Mouse (Mus musculus) right cerebral cortex, postnatal 10 days (tissue): Measurements from ENCODE around the gene Eva1c.

Experiments
- DNase-seq, 2 experiments: peaks; one replicate each; pipeline ENCODE4 v3.0.0; 2021; ENCODE audit warnings: low spot score in 2 of 2

Gene Eva1c

GRCm38 (mm10) chr16:90826041-90826440 lies 478 bp upstream of the Eva1c start:
- no peak for DNase-seq

DNA sequence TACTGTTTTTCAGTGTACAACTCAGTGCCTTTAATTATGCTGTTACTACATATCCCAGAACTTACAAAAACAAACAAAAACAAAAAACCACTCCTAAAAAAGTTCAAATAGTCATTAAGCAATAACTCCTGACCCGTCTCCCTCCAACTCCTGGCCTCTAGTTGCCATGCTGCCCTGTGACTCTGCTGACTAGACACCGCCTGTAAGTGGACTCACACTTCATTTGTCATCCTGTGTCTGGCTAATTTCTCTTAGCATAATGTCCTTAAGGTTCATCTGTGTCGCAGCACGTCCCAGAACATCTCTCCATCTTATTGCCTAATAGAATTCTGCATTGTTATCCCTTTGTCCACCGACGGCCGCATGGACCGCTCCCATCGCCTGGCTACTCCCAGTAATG lies 979 bp downstream of the Eva1c start:
- no peak for DNase-seq

- DNase-seq = no peak
These were observed 2.6 kb downstream of the Eva1c start for GRCm38 (mm10) chr16:90829136-90829535.

DNA sequence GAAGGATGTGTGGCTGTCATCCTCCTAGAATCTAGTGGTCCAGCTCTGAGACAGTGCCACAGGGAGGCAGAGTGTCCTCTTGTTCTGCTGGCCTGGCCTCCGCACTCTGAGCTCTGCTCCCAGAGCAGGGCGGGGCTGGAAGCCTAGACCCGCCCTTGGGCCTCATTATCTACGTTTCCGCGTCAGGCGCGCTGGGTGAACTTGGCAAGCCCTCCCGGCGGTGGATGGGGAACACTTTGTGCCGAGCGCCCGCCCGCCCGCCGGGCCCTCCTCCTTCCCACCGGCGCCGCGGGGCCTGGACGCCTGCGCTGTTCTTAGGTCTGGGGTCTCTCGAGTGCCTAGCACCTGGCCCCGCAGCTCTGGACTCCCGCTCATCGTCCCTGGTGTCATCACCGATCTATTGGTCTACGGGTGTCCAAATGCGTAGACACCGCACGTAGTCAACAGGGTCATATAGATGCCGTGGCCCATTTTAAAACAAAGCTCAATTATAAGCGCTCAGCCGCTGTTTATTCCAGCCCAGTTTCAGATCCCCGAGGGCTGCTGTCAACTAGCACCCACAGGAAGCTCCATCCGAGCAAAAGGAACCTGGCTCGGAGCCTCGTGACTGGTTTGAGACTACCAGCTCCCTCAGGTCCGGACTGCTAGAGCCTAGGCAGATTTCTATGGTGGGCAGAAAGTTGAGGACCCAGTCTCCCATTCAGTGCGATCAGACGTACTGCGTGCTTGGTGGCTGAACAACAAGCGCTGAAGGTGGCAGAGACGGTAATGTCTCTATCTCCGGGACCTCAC lies 3.6 kb downstream of the Eva1c start:
- DNase-seq = peak; percentile 60 to 75

GRCm38 (mm10) chr16:90830686-90831439 lies 4.3 kb downstream of the Eva1c start:
- peak; percentile 53 to 68 for DNase-seq

GRCm38 (mm10) chr16:90831676-90832075 lies 5.2 kb downstream of the Eva1c start:
- DNase-seq = no peak

GRCm38 (mm10) chr16:90832495-90832894 lies 6.0 kb downstream of the Eva1c start:
- DNase-seq = no peak

GRCm38 (mm10) chr16:90833041-90833791 lies 6.7 kb downstream of the Eva1c start:
- DNase-seq = no peak

DNA sequence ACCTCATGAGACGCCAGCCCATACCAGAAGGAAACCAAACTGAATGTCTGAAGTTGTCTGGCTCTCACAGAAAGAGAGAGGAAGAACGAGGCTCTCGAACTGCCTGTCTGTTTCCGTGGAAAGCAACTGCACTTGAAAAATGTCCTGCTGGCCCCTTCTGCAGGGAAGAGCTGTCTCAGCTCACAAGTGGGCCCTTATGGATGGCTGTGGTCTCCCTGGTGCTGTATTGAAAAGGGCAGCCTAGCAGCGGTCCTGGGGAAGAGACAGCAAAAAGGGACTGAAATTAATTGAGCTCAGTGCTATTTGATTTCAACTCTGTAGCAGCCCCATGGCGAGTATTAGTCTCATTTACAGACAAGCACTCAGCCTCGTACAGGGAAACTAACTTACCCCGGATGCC lies 10.9 kb downstream of the Eva1c start:
- no peak for DNase-seq

DNA sequence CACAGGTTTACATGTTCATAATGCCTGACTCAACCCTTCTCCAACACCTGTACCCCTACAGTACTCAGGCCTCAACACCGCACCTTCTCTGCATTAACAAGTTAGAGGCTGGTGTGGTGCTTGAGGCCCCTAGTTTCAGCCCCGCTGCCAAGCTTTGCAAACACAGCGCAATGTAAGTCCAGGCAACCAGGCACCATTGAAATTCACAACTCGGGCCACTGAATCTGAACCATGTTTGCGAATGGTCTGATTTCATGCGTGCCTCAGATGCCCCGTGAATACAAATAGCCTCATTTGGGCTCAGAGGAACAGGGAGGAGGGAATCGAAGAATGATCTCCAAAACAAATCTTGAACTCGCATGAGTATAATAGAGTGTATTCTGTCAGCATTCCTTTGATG lies 15.6 kb downstream of the Eva1c start:
- no peak for DNase-seq

DNA sequence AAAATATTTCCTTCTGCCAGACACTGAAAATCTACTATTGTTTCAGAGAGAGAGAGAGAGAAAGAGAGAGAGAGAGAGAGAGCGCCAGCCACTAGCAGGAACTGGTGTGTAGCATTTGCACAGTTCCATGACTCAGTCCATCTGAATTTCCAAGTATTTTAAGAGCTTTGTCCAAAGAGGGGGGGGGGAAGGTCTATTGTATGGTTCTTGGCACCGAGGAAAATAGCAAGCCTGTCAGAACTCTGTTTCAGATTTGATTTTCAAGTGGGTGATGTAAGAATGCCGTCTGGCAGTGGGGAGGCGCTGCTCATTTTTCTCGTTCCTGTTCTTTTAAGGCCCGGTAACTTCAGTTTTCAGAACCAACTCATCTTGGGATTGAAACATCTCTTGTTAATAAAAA lies 18.5 kb downstream of the Eva1c start:
- no peak for DNase-seq

- no peak for DNase-seq
These were observed 19.1 kb downstream of the Eva1c start for GRCm38 (mm10) chr16:90845591-90845990.

DNA sequence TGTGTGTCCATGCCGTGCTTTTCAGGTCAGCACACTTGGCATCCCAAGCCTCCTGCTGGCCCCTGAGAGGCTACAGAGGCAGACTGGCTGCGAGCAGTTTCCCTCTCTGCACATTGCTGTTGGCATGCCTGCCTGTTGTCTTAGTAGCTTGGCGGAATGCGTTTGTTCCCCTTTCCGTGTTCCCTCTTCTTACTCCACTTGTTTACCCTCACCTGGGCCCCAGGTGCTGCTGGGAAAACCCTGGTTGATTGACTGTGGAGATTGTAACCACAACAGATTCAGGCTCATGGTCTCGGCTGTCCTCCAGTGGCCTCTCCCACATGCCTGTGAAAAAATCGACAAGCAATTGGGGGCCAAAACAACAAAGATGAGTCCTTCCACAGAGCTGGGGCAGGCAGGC lies 22.2 kb downstream of the Eva1c start:
- no peak for DNase-seq

- no peak for DNase-seq
These were observed 22.7 kb downstream of the Eva1c start for GRCm38 (mm10) chr16:90849262-90849661.

DNA sequence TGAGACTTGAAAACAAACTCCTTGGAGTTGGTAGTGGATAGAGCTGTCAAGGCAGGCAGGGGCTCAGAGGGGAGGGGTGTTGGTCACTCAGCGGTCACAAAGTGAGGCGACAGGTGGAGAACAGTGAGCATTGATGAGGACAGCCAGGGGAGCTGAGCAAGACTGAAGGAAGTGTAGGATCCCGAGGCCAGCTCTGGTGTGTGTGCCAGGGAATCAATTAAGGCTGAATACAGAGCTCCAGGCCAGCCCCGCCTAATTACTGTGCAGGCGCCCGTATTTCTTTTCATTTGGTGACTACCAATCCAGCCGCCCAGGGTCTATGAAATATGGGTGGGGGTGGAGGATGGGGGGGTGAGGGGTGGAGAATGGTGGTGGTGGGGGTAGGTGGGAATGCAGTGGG lies 24.4 kb downstream of the Eva1c start:
- no peak for DNase-seq

GRCm38 (mm10) chr16:90851621-90852334 lies 25.3 kb downstream of the Eva1c start:
- DNase-seq = no peak

DNA sequence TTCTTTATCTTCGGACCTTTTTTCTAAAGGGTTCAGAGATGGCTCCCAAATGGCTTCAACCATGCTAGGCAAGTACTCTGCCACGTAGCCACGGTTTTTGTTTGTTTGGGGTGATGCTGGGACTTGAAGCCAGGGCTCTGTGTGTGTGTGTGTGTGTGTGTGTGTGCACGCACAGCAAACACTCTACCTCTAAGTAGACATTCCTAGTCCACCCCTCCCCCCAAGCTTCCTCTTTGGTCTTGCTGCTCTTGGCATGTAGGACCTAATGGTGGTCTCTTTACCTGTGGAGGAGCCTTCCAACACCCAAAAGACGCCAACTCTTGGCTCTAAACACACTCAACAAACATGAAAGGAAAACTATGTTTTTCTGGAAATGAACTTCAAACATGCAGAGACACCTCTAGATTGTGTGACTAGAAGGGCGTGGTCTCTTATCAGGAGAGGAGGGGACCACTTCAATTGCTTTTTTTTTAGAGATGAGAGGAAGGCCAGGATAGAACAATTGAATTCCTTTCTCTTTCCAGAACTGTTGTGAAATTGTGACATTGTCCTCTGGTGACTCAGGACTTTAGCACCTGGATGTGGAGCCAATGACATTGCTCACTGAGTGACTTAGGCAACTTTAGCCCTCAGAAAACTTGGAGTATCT lies 30.2 kb downstream of the Eva1c start:
- no peak for DNase-seq

DNA sequence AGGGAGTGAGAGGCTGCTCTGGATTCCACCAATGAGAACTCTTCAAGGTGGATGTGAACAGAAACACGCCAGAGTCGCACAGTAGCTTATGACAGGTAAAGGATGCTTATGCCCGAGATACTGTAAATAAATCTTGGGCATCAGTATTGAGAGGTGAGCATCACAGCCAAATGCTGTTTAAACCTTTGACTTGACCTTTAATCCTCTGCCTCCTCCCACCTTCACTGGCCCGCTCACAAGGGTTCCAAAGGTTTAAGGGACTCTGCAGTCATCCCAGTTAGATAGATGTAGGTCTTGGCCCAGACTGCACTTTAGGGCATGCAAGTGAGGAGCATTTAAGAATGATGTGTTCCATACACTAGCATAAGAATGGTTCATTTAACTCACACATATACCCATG lies 31.7 kb downstream of the Eva1c start:
- DNase-seq = no peak

DNA sequence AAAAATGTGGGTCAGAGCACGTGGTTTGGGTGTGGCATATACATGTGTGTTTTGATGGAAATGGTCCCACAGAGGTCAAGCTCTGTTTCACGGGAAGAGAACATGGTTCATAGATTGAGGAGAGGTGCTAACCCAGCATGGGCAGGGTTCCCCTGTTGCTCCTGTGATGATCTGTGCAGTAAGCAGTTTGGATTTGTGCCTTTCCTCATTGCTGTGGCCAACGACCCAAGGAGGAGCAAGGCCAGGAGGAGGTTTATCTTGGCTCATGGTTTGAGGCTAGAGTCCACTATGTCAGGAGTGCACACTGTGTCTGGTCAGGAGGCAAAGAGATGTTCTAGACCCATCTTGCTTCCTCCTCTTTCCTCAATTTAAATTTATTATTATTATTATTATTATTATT lies 36.5 kb downstream of the Eva1c start:
- no peak for DNase-seq

DNA sequence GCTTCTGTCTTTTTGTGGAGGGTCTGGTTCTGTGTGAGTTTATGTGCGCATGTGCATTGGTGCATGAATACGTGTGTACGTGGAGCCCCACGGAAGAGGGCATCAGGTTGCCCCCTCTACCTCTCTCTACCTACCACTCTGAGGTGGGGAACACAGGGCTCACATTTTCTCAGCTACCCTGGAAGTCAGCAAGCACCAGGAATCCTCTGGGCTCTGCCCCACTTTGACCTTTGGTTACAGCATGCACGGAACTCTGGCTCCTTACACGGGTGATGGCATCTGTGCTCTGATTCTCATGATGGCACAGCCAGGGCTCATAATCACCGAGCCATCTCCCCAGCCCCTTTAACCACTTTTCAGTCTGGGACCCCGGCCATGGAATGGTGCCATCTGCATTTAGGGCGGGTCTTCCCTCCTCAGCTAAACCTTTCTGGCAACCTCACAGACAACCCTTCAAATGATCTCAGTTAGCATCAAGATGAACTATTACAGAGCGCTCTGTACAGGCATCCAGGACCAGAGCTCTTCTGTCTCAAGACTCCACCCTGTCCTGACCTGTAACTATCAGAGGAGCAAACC lies 37.0 kb downstream of the Eva1c start:
- no peak for DNase-seq

- no peak for DNase-seq
These were observed 38.2 kb downstream of the Eva1c start for GRCm38 (mm10) chr16:90864693-90865092.
